Mouse (Mus musculus) embryo, embryonic 9.5 days (tissue): ENCODE measurements around the gene Scg3.
A peak's percentile ranks its signal among the peaks of the same experiment; 100 is the strongest.
"Not testable (repeated sequence)": the region's sequence is repeated elsewhere in the genome, so short reads cannot be mapped to it uniquely, and the experiment has no call there.

Experiments used
- DNase-seq: peaks from one replicate; pipeline ENCODE4 v3.0.0-alpha.2; 2017; ENCODE audit errors: extremely low spot score

Gene Scg3

DNA sequence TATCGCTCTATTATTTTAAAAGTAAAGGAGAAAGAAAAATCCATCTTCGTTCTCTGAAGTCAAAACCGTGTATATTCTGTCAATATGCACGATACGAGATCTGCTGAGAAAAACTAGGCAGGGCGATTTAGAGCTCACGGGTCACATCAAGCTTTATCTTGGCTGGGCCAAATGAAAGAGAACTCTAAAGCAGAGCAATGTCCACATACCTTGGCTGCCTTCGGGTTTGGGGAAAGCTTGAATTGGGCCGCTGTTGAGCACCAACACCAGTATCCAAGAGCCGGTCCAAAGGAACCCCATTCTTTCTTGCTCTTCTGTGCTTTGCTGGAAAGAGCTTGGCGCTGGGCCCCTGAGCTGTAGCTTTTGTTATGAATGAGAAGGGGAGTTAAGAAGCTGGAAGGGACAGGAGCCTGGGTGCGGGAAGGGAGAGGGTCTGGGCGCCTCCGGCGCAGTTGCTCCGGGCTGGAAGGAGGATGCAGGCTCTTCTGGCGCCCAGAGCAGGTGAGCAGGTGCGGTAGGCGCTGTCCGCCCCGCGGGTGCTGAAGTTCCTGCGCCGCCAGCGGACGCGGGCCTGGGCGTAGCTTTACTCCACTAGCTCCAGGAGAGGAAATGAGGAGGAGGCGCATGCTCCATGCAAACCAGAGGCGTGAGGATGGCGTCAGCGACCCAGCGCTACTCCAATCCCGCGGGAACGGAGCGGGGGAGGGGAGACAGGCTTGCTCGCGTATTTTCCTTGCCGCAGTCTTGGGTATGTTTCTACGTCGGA is at the start of gene Scg3:
TSS of gene Scg3 (minus strand) at position 631 of the 766 bp plus-strand sequence.
- DNase-seq = peak; percentile 87

DNA sequence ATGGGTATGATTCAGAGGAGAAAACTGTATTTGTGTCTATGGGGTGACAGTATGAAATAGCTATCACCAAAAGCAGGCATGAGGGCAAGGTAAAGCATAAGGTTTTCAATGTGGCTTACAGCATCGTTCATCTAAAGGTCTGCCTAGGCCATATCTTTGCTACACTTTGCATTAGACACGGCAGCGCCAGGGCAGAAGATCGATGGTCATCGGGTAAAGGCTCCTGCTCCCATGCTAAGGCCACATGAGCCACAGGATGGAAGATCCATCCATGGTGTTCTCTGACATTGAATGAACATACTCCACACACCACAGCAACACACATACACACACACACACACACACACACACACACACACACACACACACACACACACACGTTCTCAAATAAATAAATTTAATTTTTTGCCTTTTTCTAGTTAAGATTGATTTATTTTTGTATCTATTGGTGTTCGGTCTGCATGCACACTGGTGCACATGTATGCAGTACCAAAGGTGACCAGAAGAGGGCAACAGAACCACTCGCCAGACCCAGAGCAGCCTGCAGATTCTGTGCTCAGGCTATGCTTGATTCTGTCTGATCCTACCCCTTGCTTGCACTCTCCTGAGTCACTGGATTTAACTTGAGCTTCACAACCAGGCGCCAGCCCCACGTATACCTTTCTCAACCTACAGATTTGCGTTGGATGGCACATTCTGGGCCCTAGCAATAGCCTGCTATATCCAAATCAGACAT is 36.3 kb upstream of the Scg3 start:
- peak; percentile 73 for DNase-seq

DNA sequence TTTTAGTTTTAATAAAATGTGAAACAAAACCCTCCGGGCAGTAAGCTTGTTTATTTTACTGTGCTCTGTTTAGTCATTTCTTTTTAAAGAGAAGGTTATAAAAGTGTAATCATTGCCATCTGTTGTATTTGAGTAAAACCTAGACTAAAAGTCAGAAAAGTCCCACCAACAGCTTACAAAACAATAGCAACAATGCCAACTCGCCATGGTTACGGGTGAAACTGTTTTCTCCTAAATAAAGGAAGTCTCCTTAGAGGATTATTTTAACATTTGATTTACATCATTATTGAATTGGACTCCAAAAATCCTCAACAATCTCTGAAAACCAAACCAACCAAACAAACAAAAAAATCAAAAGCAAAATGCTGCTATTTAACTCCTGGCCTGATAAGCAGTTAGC is 35.6 kb upstream of the Scg3 start:
- DNase-seq = no peak

DNA sequence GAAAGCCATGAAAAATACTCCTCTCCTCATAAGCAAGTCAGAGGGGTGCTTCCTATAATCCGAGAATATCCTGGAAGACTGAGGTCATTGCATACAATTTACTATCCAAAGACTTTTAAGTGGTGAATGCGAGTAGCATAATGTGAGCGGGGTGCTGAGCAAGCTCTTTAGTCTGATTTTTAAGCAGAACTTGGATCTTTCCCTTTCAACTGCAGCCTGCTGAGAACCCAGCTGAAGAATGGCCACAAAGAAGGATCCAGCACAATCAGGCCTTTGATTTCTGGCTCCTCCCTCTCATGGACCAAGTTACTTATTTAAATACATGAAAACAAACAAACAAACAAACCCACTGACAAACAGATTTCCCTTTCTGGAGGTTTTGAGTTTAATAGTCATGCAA is 916 bp upstream of the Scg3 start:
- DNase-seq = no peak

DNA sequence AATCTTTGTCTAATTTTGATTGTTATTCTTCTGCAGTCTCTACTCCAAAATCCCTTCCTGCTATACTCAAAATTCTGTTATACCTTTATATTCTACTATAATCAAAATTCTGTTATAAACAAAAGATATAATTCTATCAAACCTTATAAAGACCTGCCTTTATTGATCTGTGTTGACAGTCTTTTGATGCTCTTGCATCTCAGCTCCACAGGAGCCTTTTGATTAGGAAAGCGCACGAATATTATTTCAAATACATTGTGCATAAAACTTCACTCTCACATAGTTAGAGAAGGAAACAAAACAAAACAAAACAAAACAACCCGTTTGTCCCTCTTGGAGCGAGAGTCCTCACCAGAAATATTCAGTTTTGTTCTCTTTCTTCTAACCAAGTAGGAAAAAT is 436 bp upstream of the Scg3 start:
- no peak for DNase-seq

DNA sequence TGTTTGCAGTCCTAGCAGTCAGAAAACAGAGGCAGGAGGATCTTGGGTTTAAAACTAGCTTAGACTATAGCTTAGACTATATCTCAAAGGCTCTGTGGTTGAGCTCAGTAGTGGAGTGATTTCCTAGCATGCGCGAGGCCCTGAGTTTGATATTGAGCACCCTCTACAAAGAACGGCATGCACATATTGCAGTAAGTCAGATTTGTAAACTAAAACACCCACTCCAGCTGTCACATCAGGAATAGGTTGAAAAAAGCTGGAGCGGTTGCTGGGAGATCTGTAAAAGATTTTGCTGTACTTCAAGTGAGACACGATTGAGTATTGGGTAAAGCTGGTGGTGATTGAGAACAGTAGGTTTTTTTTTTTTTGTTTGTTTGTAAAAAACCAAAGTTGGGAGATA is 3.2 kb downstream of the Scg3 start:
- no peak for DNase-seq

DNA sequence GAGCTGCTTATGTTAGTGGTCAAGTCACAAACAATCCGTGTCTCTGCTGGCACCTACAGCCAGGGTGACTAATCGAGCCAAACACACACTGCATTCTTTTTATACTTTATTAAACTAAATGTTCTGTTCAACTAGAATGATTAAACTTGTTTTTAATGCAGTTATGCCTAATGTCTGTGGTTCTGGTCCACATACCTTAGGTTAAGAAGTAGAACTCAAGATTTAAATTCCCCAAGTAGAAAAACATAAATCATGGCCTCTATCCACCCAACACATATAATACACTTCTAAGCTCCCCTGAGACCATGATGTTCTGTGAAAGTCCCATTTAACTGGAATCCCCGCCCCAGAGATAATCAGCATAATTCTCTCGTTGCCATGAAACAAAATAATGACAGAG is 4.2 kb downstream of the Scg3 start:
- no peak for DNase-seq

DNA sequence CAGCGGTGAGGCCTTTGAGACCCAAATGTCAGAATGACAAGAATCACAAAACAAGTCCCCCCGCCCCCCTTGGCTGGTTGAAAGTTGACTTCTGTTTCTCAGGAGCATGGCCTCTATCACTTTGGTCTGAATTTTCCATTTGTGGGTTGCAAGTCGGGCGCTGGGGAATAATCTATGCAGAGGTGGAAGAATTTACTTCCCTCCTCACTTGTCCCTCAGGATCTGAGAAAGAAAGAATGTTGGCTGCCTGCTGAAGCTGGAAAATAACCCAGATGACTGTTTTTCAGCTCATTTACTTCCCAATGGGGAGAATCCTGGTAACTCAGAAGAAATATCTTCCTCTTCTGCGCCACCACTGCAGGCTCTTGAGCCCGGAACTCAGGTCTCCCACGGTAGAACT is 5.5 kb downstream of the Scg3 start:
- DNase-seq = no peak

DNA sequence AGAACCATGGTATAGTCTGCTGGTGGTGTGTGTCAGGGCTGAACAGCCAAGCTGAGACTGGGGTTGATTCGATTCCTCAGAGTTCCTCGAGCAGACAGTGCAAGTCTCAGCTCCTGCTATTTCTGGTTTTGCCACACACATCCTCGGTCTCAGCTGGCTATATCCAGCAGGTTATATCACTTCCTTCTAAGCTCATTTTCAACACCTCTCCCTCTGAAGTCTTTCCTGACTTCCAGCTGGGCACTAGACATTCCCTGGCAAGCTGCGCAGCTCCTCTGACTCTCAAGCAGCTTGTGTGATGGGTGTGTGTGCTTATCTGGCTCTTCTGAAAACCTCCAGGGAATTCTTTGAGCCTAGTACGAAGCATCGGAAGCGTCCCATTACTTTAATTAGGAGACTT is 7.6 kb downstream of the Scg3 start:
- no peak for DNase-seq

DNA sequence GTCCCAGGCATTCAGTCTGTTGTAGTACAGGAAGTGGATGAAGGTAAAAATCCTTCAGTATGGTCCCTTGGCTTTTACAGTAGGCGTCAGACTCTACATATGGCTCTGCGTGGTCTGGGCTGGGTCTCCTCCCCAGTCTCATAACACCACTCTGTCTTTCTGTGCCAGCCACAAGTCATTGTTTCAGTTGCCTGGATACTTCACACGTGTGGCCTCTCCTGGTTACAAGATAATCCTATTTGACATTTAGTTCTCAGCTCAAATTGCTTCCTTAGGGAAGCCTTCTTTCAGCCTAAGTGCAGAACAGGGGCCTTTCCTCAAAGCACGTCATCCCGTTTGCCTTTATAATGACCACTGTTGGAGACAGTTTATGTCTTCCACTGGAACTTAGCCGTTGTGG is 11.1 kb downstream of the Scg3 start:
- DNase-seq = no peak

DNA sequence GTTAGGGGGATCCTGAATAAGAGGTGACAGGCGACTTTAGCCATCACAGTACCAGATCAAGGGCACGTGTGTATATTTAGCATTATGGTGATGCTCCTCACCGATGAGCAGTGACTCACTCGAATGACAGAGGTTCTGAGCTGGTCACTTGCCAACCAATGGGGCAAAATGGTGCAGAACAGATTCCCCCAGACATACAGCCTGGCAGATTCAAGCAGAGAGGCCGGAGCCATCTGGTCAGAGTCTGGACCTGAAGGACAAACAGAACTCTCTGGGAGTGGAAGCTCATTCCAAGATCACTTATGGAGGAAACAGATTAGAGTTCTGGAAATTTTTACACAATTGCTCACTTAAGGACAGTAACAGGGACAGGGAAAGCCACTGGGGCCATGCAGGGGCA is 17.2 kb downstream of the Scg3 start:
- no peak for DNase-seq

DNA sequence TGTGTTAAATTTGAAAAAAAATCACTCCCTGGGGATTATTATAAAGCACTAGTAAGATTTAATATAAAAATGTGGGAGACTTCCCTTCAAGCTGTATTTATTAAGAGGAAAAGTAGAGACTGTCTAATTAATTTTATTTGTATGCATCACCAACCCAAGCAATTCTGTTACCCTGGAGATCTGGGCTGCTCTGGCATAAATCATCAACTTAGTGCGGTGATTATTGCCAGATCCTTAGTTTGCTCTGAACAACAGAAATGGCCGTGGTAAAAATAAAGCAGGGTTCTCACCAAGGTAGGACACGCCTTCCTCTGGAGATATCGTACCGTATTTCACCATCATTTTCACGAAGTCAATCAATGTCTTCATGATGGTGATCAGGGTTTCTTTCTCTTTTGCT is 18.5 kb downstream of the Scg3 start:
- DNase-seq = no peak

DNA sequence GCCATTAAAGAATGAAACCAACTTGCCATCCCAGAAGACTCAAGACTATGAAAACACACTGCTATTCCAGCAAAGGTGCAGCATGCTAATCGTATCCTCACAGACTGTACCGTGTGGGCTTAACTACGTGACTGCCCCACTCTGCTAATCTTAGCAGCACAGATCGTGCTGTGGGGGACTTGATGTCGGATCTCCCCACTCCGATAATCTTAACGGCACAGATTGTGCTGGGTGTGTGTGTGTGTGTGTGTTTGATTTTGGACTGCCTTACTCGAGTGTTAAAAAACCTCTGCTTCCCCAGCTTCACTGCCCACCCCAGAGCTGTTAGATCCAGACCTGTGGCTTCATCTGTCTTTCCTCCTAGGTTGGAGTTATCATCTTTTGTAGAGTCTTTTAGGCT is 22.9 kb downstream of the Scg3 start:
- DNase-seq = no peak

DNA sequence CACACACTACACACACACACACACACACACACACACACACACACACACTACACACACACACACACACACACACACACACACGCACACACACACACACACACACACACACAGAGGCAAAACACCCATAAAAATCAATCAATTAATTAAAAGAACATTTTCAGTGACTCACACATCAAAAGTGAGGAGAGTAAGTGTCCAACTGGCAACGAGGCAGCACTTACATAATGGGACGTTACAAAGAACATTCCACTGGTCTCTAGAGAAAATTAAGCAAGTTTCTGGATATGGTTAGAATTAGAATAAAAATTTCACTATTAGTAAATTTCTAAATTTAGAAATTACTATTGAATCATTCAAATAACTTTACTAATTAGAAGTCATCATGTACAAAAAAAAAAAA is 27.4 kb downstream of the Scg3 start:
- not testable (repeated sequence) for DNase-seq

DNA sequence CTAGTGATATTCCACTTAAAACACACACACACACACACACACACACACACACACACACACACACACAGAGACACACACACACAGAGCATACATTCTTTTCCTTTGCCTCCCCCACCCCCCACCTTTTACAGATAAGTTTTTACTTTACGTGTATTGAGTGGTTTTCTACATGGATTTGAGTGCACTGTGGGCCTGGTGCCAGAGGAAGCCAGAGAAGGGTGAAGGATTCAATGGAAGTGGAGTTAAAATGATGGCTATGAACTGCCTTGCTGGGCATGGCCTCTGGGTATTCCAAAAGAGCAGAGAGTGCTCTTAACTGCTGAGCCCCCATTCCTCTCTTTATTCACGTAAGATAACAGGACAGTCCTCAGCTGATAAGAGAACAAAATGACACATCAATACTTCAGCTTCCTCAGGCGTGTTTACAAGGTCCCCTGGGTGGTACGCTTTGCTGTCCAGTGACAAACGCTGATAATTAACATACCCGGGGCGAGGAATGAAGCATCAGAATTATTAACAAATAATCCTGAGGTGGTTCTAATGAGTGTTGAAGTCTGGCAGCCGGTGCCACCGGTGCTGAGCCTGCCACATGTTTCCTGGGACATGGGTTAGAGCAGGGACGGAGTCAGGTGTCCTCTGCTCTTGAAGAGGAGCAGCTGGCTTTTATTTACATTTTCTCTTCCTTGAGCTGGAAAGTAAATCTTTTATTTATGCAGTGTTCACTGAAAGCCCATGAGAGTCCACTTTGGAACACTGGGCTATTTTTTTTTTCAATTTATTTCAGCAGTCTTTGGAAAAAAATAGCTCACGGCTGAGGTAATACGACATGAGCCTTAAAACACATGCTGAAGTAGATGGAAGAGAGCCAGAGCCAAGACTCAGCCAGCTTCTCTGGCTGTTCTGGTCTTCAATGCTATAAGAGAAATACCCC is 29.6 kb downstream of the Scg3 start:
- no peak for DNase-seq

DNA sequence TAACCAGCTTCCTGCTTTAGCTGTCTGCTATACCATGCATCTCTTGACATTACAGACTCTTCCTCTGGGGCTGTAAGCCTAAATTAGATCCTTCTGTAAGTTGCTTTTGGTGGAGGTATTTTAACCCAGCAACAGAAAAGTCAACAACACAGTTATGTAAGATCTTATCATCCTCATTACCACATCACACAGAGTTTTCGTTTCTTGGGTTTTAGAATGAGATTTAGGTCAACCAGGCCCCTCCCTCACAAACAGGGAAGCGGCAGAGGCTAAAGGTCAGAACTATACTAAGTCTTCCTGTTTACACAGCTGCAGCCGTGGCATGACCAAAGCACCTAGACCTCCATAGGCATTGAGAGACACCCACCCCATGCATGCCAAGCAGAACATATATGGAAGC is 38.5 kb downstream of the Scg3 start:
- DNase-seq = peak; percentile 27

DNA sequence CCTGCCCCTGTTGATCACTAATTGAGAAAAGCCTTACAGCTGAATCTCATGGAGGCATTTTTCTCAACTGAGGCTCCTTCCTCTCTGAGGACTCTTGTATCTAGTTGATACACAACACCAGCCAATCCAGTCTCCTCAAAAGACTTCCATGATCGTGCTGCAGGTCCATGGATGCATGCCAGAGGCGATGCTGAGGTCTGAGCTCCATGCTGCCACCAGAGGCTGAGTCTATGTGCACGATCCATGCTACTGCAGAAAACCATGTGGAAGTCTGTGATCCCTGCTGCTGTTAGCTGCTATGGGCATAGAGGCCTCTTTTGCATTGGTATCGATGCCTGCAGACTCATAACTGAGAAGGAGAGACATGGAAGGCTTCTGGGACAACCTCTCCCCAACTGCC is 49.6 kb downstream of the Scg3 start:
- DNase-seq = no peak

DNA sequence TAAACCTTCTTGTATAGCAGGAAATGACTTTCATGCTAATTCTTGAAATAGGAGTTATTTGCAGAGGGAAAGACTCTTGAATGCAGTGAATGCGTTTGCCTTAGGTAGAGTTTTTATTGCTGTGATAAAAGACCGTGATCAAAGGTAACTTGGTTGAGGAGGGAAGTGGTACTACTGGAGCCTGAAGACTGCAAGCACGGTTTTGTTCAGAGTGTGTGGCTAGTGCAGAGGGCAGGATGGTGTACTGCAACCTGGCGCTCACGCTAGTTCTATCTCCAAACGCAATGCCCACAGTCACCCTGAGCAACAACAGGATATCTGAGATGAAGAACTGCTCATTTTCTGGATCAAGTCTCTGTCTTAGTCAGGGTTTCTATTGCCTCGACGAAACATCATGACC is 50.3 kb downstream of the Scg3 start:
- DNase-seq = no peak

DNA sequence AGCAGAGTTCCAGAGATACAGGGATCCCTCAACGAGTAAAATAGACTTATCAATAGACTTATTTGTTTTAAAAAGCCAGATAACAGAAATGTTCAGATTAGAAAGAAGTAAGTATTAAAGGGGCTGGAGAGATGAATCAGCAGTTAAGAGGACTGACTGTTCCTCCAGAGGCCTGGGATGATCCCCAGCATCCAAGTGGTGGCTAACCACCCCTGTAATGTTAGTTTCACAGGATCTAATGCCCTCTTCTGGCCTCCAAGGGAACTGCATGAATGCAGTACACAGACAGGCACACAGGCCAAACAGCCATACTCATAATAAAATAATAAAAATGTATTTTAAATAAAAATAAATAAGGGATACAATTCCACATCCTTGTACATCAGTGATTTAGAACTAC is 51.0 kb downstream of the Scg3 start:
- DNase-seq = peak; percentile 35

DNA sequence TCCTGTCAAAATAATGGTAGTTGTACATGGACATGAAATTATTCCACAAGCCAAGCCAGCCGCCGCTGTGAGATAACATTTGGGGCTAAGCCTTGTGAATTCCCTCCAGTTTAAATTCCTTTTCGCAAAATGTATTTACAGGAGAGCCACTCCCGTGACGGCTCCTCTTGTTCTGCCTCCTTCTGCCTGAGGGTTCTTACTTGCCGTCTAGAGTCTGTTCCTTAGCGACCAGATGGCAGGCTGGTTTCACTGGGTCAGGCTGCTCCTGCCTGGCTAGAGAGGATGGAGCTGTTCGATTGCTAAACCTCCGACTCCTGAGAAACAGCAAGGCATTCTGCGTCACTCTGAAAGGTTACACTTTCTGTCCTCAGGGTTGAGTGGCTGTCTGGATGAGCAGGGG is 51.7 kb downstream of the Scg3 start:
- no peak for DNase-seq

DNA sequence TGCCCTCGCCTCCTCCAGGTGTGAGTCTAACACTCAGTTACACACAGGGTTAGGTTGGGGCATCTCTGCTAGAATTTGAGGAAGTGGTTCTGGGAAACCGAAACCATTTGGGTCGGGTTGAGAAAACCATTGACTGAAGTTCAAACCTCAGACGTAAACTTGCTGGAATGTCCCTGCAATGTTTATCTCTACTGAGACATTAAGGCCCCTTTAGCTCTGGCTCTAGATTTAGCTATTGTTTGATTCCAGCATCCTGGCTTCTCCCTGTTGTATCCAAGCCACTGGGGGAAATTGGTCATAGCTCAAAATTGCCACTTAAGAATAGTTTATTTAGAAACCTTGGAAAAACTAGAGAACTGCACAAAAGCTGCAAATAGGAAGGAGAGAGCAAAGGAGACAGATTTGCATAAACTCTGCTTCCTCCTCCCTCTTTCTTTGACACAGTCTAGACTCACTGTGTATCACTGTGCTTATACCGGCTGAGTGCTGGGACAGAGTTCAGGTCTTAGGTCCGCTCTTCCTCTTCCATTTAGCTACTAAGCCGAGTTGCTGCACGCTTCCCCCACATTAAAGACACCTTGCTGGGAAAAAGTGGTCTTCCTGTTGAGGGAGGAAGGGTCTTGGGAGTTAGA is 52.9 kb downstream of the Scg3 start:
- no peak for DNase-seq

DNA sequence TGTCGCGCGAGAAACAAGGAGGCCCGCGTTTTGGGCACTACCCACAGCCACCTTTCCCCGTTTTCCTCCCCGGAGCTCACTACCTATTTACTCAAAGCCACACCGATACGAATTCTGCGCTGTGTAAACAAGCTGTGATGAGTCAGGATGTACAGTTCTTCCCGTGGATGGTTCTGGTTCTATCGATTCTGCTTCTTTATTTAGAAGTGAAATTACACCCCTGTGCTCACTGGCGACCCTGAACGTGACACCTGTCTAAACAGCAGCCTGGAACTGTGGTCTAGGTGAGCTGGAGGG is 57.6 kb downstream of the Scg3 start:
- no peak for DNase-seq
